Mouse (Mus musculus): ENCODE measurements around the gene Ranbp3. TPM values are rescaled to one million over a fixed set of nuclear protein-coding genes. Genes with fewer than 3 reads are reported as not detected.

Gene Ranbp3
- total and polyA plus RNA-seq, 3 experiments = 77.9 to 86.0 (median 79.5) TPM

DNA sequence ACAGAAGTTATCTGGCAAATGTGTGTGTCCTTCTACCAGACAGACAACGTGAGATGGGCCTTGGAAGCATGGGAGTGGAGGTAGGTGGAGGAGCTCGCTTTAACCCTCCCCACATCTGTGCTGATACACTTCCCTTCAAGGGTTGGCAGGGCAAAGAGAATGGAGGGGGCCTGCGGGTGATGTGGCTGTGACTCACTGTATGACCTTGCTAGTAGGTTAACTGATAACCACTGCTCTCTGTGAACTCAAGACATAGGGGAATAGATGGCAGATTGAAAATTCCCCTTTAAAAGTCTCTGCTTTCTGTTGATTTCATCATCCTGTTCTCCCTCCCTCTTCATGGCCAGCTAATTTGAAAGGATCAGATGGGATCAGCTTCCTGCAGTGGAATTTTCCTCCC lies 47.6 kb upstream of the Ranbp3 start:
- dilution Hi-C loops (cut with MboI; ENCODE audit: extremely low pct_ligation_motif_present, extremely low pct_unique_long_range_greater_than_20kb, low sequenced_read_pairs) = no loop called here
- Histone ChIP-seq H3K36me3 (replicated peaks in 1 of 2; ENCODE audit: control insufficient read depth in 1 of 2, insufficient read depth in 1 of 2, low read length in 1 of 2) (peaks cover 39 to 49% of the 10 kb centered on the region in 2 experiments), H3K79me2 (replicated peaks; ENCODE audit: control insufficient read depth, extremely low read depth, insufficient read depth, poor library complexity, severe bottlenecking) (peaks cover 41% of the 10 kb centered on the region), H3K4me3 (replicated peaks in 1 of 3; ENCODE audit: low read depth in 2 of 3, low read length in 2 of 3, poor library complexity in 1 of 3) (peak overlapping the region; percentile 47 to 94 (median 64)), H3K4me1 (ENCODE audit: control insufficient read depth in 1 of 2, insufficient read depth in 2 of 2) (peaks cover 16 to 39% of the 10 kb centered on the region in 2 experiments), H3K27ac (ENCODE audit: insufficient read depth, low read depth) (no peak overlapping the region; the same call in 1 of the 2 replicates), H3K9me3 (replicated peaks; ENCODE audit: low read length) (no peaks in the 10 kb centered on the region), H3K9ac (ENCODE audit: insufficient read depth, low read depth) (peak overlapping the region; percentile 86), H3K4me2 (ENCODE audit: insufficient read depth, low read depth, poor library complexity, severe bottlenecking) (peak overlapping the region; percentile 84), H3K27me3 (replicated peaks) (no peaks in the 10 kb centered on the region)
- no peak for DNase-seq (ENCODE audit: extremely low read depth)
- in situ Hi-C loops (cut with MboI; ENCODE audit: low pct_ligation_motif_present, low pct_unique_long_range_greater_than_20kb, low sequenced_read_pairs) = no loop called here
- TF ChIP-seq SIN3A (IDR thresholded peaks at IDR 0.05; ENCODE audit: low read length) (0 out of 2 replicates have a peak, but pooled peaks have one; percentile 12), CTCF (conservative IDR thresholded peaks at IDR 0.05 in 1 of 2, IDR thresholded peaks at IDR 0.05 in 1 of 2; ENCODE audit: low read depth in 2 of 2, low read length in 2 of 2) (no peak)

- DNase-seq (ENCODE audit: extremely low read depth) = no peak
- Histone ChIP-seq H3K4me3 (replicated peaks in 1 of 3; ENCODE audit: low read depth in 2 of 3, low read length in 2 of 3, poor library complexity in 1 of 3) (peak overlapping the region; percentile 64 to 96 (median 94)), H3K4me2 (ENCODE audit: insufficient read depth, low read depth, poor library complexity, severe bottlenecking) (peak overlapping the region; percentile 84), H3K4me1 (ENCODE audit: control insufficient read depth in 1 of 2, insufficient read depth in 2 of 2) (peaks cover 17 to 47% of the 10 kb centered on the region in 2 experiments), H3K36me3 (replicated peaks in 1 of 2; ENCODE audit: control insufficient read depth in 1 of 2, insufficient read depth in 1 of 2, low read length in 1 of 2) (peaks cover 32 to 43% of the 10 kb centered on the region in 2 experiments), H3K9me3 (replicated peaks; ENCODE audit: low read length) (no peaks in the 10 kb centered on the region), H3K27me3 (replicated peaks) (no peaks in the 10 kb centered on the region), H3K9ac (ENCODE audit: insufficient read depth, low read depth) (peak overlapping the region; percentile 86), H3K79me2 (replicated peaks; ENCODE audit: control insufficient read depth, extremely low read depth, insufficient read depth, poor library complexity, severe bottlenecking) (peaks cover 41% of the 10 kb centered on the region), H3K27ac (ENCODE audit: insufficient read depth, low read depth) (peak overlapping the region; percentile 8; the same call in 1 of the 2 replicates)
- no peak for TF ChIP-seq MYC (IDR thresholded peaks at IDR 0.05; ENCODE audit: low read depth, low read length)
- in situ Hi-C loops (cut with MboI; ENCODE audit: low pct_ligation_motif_present, low pct_unique_long_range_greater_than_20kb, low sequenced_read_pairs) (no loop called here), dilution Hi-C loops (cut with MboI; ENCODE audit: extremely low pct_ligation_motif_present, extremely low pct_unique_long_range_greater_than_20kb, low sequenced_read_pairs) (no loop called here)
These were observed 46.8 kb upstream of the Ranbp3 start for GRCm38 (mm10) chr17:56626260-56626659.

DNA sequence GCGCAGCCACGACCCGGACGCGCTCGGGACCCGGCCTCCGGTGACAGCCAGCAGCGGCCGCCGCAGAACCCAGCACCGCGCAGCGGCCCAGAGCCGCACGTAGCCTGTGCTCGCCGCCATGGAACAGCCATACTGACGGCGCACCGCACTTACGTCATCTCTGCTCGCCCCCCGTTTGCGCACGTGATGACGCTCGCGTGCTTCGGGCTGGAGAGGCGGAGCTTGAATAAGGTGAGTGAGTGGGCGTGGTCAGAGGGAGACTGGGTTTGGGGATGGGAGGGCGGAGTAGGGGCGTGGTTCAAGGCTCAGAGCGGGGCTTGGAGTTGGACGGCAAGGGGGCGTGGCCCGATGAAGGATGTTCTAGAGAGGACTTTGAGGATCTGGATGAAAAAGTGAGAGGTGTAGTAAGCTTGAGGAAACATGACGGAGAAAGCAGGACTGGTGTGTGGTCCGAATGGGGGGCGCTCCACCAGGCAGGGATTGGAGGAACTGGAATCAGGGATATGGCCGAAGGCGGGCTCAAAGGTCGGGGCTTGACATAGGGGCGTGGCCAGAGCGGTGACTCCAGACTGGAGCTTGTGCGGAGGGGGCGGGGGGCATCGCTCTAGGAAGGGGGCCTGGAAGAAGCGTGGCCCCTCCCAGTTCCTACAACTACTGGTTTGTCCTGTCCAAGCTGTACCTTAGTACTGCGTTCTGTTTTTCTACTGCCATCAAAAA lies 46.2 kb upstream of the Ranbp3 start, which contains the start of gene Lonp1:
Gene Lonp1, minus strand, starts transcription at position 134 of the 717 bp plus-strand sequence.
- in situ Hi-C loops (cut with MboI; ENCODE audit: low pct_ligation_motif_present, low pct_unique_long_range_greater_than_20kb, low sequenced_read_pairs) = no loop called here
- peaks cover 26 to 37% of the 10 kb centered on the region in 2 experiments for H3K36me3 ChIP-seq (replicated peaks in 1 of 2; ENCODE audit: control insufficient read depth in 1 of 2, insufficient read depth in 1 of 2, low read length in 1 of 2)
- peaks cover 41% of the 10 kb centered on the region for H3K79me2 ChIP-seq (replicated peaks; ENCODE audit: control insufficient read depth, extremely low read depth, insufficient read depth, poor library complexity, severe bottlenecking)
- dilution Hi-C loops (cut with MboI; ENCODE audit: extremely low pct_ligation_motif_present, extremely low pct_unique_long_range_greater_than_20kb, low sequenced_read_pairs) = no loop called here
- peak within 1 kb of the TSS; percentile 86 for H3K9ac ChIP-seq (ENCODE audit: insufficient read depth, low read depth)
- peak; percentile 99 for DNase-seq (ENCODE audit: extremely low read depth)
- peak within 1 kb of the TSS; percentile 86 for H3K4me2 ChIP-seq (ENCODE audit: insufficient read depth, low read depth, poor library complexity, severe bottlenecking)
- H3K4me1 ChIP-seq (ENCODE audit: control insufficient read depth in 1 of 2, insufficient read depth in 2 of 2) = peaks cover 17 to 53% of the 10 kb centered on the region in 2 experiments
- H3K4me3 ChIP-seq (replicated peaks in 1 of 3; ENCODE audit: low read depth in 2 of 3, low read length in 2 of 3, poor library complexity in 1 of 3) = peak within 1 kb of the TSS; percentile 64 to 96 (median 94)
- no peaks in the 10 kb centered on the region for H3K27me3 ChIP-seq (replicated peaks)
- H3K27ac ChIP-seq (ENCODE audit: insufficient read depth, low read depth) = peak within 1 kb of the TSS; percentile 63
- no peaks in the 10 kb centered on the region for H3K9me3 ChIP-seq (replicated peaks; ENCODE audit: low read length)
- TF ChIP-seq PAX5 (IDR thresholded peaks at IDR 0.05; ENCODE audit: low read length) (no peak), MEF2A (IDR thresholded peaks at IDR 0.05; ENCODE audit: borderline replicate concordance, low read depth, low read length) (peak; percentile 42; the same call in 1 of the 2 replicates), SIN3A (IDR thresholded peaks at IDR 0.05; ENCODE audit: low read length) (peak; percentile 93), USF2 (conservative IDR thresholded peaks at IDR 0.05; ENCODE audit: low read depth, low read length) (peak; percentile 90), POLR2AphosphoS2 (IDR thresholded peaks at IDR 0.05; ENCODE audit: low read depth, low read length) (no peak), HCFC1 (IDR thresholded peaks at IDR 0.05; ENCODE audit: low read depth, low read length) (peak; percentile 94), MAFK (IDR thresholded peaks at IDR 0.05; ENCODE audit: insufficient replicate concordance, low read length) (no peak), ZNF384 (IDR thresholded peaks at IDR 0.05; ENCODE audit: low read depth, low read length) (no peak), RAD21 (IDR thresholded peaks at IDR 0.05; ENCODE audit: low read depth, low read length) (no peak), MYC (IDR thresholded peaks at IDR 0.05; ENCODE audit: low read depth, low read length) (peak; percentile 69; the same call in 1 of the 2 replicates), SMC3 (IDR thresholded peaks at IDR 0.05; ENCODE audit: low read depth, low read length) (no peak), KAT2A (IDR thresholded peaks at IDR 0.05; ENCODE audit: insufficient replicate concordance, low read length) (peak; percentile 69; the same call in 1 of the 2 replicates), TBP (conservative IDR thresholded peaks at IDR 0.05; ENCODE audit: low read depth, low read length) (peak; percentile 44; the same call in 1 of the 2 replicates), POLR2A (IDR thresholded peaks at IDR 0.05; ENCODE audit: low read depth, low read length) (peak; percentile 79), NELFE (IDR thresholded peaks at IDR 0.05; ENCODE audit: low read depth, low read length) (peak; percentile 60), ETS1 (conservative IDR thresholded peaks at IDR 0.05; ENCODE audit: low read depth, low read length) (peak; percentile 67), GABPA (IDR thresholded peaks at IDR 0.05; ENCODE audit: insufficient replicate concordance, low read depth, low read length) (peak; percentile 11; the same call in 1 of the 2 replicates), NRF1 (IDR thresholded peaks at IDR 0.05; ENCODE audit: low read depth, low read length) (peak; percentile 74), USF1 (IDR thresholded peaks at IDR 0.05; ENCODE audit: low read depth, low read length) (peak; percentile 91), TCF12 (IDR thresholded peaks at IDR 0.05; ENCODE audit: low read depth, low read length) (peak; percentile 88), IRF4 (IDR thresholded peaks at IDR 0.05; ENCODE audit: low read depth, low read length) (peak; percentile 48; the same call in 1 of the 2 replicates), MXI1 (IDR thresholded peaks at IDR 0.05; ENCODE audit: low read depth, low read length) (peak; percentile 91), JUN (IDR thresholded peaks at IDR 0.05; ENCODE audit: insufficient read depth, low read depth, low read length) (no peak)

Data from CH12.LX (cell line).